Mouse (Mus musculus): ENCODE data around the gene Zfp335.

DNA sequence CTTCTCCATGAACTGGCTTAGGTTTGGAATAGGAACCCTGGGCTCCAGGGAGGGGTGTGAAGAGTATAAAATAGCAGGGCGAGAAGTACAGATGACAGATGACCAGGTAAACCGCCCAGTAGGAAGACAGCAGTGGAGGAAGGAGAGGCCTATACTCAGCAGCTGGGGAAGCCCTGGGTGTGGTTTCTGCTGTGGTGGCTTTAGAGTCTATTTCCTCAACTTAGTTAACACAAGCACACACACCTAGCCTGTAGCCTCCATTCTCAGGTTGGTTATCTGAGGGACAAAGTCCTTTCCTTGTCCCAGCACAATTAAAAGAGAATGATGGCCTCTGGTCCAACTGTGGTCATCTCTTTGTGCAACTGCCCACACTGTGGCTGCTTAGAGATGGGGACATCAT is 21.6 kb downstream of the Zfp335 start:
- TF ChIP-seq CTCF (IDR thresholded peaks at IDR 0.05; ENCODE audit: control insufficient read depth, insufficient read depth, insufficient replicate concordance, low read depth, low read length) (no peak), POLR2A (IDR thresholded peaks at IDR 0.05; ENCODE audit: control insufficient read depth, low read depth, low read length) (no peak)
